Mouse (Mus musculus): ENCODE data around the gene 2300009A05Rik.

2300009A05Rik gene

GRCm38 (mm10) chr9:63398611-63399462 is at the start of gene 2300009A05Rik:
TSS of gene 2300009A05Rik (minus strand) at chr9:63399246.
- WGBS, result under 1% methylated on average over 71 of the region's 74 CpGs

- WGBS, result 95% methylated on average over 6 of the region's 6 CpGs
These were observed 44.6 kb upstream of the 2300009A05Rik start for GRCm38 (mm10) chr9:63443695-63444094.

- WGBS, result 86% methylated on average over 1 of the region's 1 CpGs
These were observed 31.6 kb upstream of the 2300009A05Rik start for GRCm38 (mm10) chr9:63430652-63431051.

GRCm38 (mm10) chr9:63421096-63421736 is 22.2 kb upstream of the 2300009A05Rik start:
- WGBS, result 46% methylated on average over 9 of the region's 9 CpGs

GRCm38 (mm10) chr9:63420396-63420795 is 21.4 kb upstream of the 2300009A05Rik start:
- WGBS, result 59% methylated on average over 6 of the region's 6 CpGs

GRCm38 (mm10) chr9:63400176-63400575 is 1.1 kb upstream of the 2300009A05Rik start:
- 93% methylated on average over 1 of the region's 1 CpGs for WGBS

GRCm38 (mm10) chr9:63399463-63399815 is 393 bp upstream of the 2300009A05Rik start:
- 3% methylated on average over 8 of the region's 8 CpGs for whole genome bisulfite sequencing

GRCm38 (mm10) chr9:63395612-63396011 is 3.4 kb downstream of the 2300009A05Rik start:
- 55% methylated on average over 7 of the region's 7 CpGs for whole genome bisulfite sequencing

GRCm38 (mm10) chr9:63391307-63391706 is 7.7 kb downstream of the 2300009A05Rik start:
- WGBS, result 86% methylated on average over 2 of the region's 2 CpGs

- WGBS, result 90% methylated on average over 4 of the region's 4 CpGs
These were observed 16.3 kb downstream of the 2300009A05Rik start for GRCm38 (mm10) chr9:63382761-63383160.

- WGBS, result 90% methylated on average over 3 of the region's 3 CpGs
These were observed 18.7 kb downstream of the 2300009A05Rik start for GRCm38 (mm10) chr9:63380326-63380725.

- WGBS, result 8% methylated on average over 8 of the region's 8 CpGs
These were observed 20.9 kb downstream of the 2300009A05Rik start for GRCm38 (mm10) chr9:63378174-63378573.

- 1% methylated on average over 58 of the region's 58 CpGs for WGBS
These were observed 21.5 kb downstream of the 2300009A05Rik start, which contains the start of gene Map2k5 for GRCm38 (mm10) chr9:63377270-63378142. TSS of gene Map2k5 (minus strand) at chr9:63377902.

- 85% methylated on average over 2 of the region's 2 CpGs for WGBS
These were observed 25.7 kb downstream of the 2300009A05Rik start for GRCm38 (mm10) chr9:63373315-63373714.

- 49% methylated on average over 8 of the region's 8 CpGs for WGBS
These were observed 26.5 kb downstream of the 2300009A05Rik start for GRCm38 (mm10) chr9:63372541-63372940.

GRCm38 (mm10) chr9:63360410-63360809 is 38.6 kb downstream of the 2300009A05Rik start:
- 41% methylated on average over 3 of the region's 3 CpGs for WGBS

GRCm38 (mm10) chr9:63359016-63359415 is 40.0 kb downstream of the 2300009A05Rik start:
- 55% methylated on average over 5 of the region's 5 CpGs for WGBS

- 69% methylated on average over 4 of the region's 4 CpGs for WGBS
These were observed 42.3 kb downstream of the 2300009A05Rik start for GRCm38 (mm10) chr9:63356721-63357120.

GRCm38 (mm10) chr9:63356278-63356677 is 42.8 kb downstream of the 2300009A05Rik start:
- WGBS, result 82% methylated on average over 9 of the region's 9 CpGs

GRCm38 (mm10) chr9:63354168-63354567 is 44.9 kb downstream of the 2300009A05Rik start:
- WGBS, result 81% methylated on average over 4 of the region's 4 CpGs

- WGBS, result 88% methylated on average over 8 of the region's 8 CpGs
These were observed 49.0 kb downstream of the 2300009A05Rik start for GRCm38 (mm10) chr9:63350030-63350429.

- WGBS, result 87% methylated on average over 3 of the region's 3 CpGs
These were observed 49.8 kb downstream of the 2300009A05Rik start for GRCm38 (mm10) chr9:63349241-63349640.

Data from cerebral cortex, adult 2 months (tissue).